Mouse (Mus musculus) ES-Bruce4 (cell line): Measurements from ENCODE around the gene Bpi.

ENCODE experiments used
- CTCF ChIP-seq: IDR thresholded peaks from one replicate; pipeline ENCODE4 v1.8.1; 2011; ENCODE audit warnings: low read depth, low read length
- EP300 ChIP-seq: IDR thresholded peaks from 2 replicates; pipeline ENCODE4 v1.6.1; 2011; ENCODE audit warnings: low read depth, low read length; ENCODE audit not compliant: insufficient read depth

- TF ChIP-seq EP300 (no peak), CTCF (no peak)
These were observed 29.0 kb upstream of the Bpi start, which contains the start of gene D630003M21Rik for GRCm38 (mm10) chr2:158228670-158229502.
